Mouse (Mus musculus): ENCODE measurements around the gene Cebpzos. TPM values are rescaled to one million over a fixed set of nuclear protein-coding genes. Genes with fewer than 3 reads are reported as not detected.

The Cebpzos gene
- polyA plus RNA-seq, 1 experiment from 2014 or later = 94.3 TPM

DNA sequence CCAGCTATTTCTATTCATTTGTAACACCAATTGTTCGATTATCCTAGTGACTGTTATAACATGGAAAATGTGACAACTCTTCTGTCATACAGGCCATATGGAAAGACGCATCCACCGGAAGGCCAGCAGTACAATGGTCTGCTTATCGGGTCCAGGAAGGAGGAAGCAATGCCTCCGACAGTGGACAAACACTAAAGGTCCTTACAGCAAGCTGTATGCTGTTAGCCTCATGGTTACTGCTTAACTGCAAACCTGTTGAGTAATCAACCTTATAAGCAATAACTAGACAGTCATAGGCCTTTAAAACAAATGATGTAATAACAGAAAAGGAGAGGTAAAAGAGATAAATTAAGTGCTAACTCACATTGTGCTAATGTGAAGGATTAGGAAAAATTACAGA lies 34.9 kb downstream of the Cebpzos start:
- no peak overlapping the region for H3K4me2 ChIP-seq (replicated peaks)
- no peak overlapping the region for H3K4me3 ChIP-seq
- ATAC-seq (ENCODE audit: low FRiP score, low read depth) = no peak
- WGBS = 96% methylated on average over 5 of the region's 5 CpGs
- no peak overlapping the region for H3K27ac ChIP-seq
- no peaks in the 10 kb centered on the region for H3K27me3 ChIP-seq
- H3K36me3 ChIP-seq = peaks cover 85% of the 10 kb centered on the region
- H3K9me3 ChIP-seq = no peaks in the 10 kb centered on the region
- H3K4me1 ChIP-seq = no peaks in the 10 kb centered on the region
- no peak overlapping the region for H3K9ac ChIP-seq

DNA sequence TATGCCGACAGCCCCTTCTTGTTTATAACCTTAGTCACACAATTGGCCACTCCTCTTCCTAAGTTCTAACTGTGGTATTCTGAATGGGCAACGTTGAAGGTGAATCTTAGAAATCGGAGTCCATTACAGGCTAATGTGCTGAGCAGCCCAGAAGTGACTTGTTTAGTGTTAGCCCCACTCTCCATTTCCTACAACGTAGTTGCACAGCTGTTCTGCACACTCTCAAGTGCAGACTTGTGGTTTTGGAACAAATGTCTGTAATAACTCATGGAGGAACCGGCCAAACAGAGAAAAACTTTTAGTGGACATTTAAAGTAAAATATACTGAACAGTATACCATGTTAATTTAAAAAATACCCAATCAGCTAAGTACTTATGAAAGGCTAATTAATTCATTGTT lies 35.8 kb downstream of the Cebpzos start:
- H3K4me2 ChIP-seq (replicated peaks) = no peak overlapping the region
- no peak for ATAC-seq (ENCODE audit: low FRiP score, low read depth)
- H3K36me3 ChIP-seq = peaks cover 83% of the 10 kb centered on the region
- no peak overlapping the region for H3K4me3 ChIP-seq
- H3K9me3 ChIP-seq = no peaks in the 10 kb centered on the region
- WGBS = 86% methylated on average over 5 of the region's 5 CpGs
- H3K27ac ChIP-seq = no peak overlapping the region
- no peaks in the 10 kb centered on the region for H3K4me1 ChIP-seq
- no peaks in the 10 kb centered on the region for H3K27me3 ChIP-seq
- H3K9ac ChIP-seq = no peak overlapping the region

DNA sequence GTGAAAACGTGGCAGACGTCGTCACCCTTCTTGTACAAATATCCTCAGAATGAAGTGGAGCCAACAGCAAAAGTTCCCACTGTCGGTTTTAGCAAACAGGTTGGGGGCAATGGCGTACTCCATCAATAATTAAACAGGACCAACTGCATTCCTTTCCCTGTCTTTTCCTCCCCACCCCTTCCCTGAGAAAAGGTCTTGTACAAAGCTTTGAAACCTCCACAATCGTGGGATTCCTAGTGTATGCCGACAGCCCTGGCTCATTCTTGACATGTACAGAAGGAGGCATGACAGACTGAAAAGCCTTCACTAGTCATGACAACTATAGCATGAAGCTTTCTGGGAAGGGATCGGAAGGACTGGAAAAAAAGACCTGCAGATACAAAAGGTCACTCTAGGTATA lies 36.9 kb downstream of the Cebpzos start:
- WGBS = 90% methylated on average over 8 of the region's 8 CpGs
- Histone ChIP-seq H3K9me3 (no peaks in the 10 kb centered on the region), H3K36me3 (peaks cover 83% of the 10 kb centered on the region), H3K27me3 (no peaks in the 10 kb centered on the region), H3K9ac (no peak overlapping the region), H3K4me1 (no peaks in the 10 kb centered on the region), H3K27ac (no peak overlapping the region), H3K4me3 (no peak overlapping the region), H3K4me2 (replicated peaks) (no peak overlapping the region)
- ATAC-seq (ENCODE audit: low FRiP score, low read depth) = no peak

DNA sequence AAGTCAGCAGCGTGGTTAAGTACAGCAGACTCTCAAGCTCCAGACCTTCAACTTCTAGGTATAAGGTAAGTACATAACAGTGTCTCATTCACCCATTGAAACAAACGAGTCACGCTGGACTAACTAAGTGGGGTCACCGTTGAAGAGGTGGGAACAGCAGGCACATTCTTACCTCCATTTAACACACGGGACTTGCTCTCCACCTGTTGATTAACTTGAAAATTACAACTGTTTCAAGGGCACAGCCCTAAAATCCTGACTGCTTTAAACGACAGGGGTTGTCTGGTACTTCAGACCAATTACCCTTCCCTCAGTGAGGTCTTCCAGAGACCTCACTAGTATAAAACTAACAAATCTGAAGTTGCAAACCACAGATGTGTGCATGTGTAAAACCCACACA lies 43.2 kb downstream of the Cebpzos start:
- ATAC-seq (ENCODE audit: low FRiP score, low read depth) = no peak
- WGBS = 72% methylated on average over 6 of the region's 6 CpGs
- H3K9ac ChIP-seq = no peak overlapping the region
- H3K27me3 ChIP-seq = no peaks in the 10 kb centered on the region
- H3K27ac ChIP-seq = no peak overlapping the region
- H3K4me2 ChIP-seq (replicated peaks) = no peak overlapping the region
- peaks cover 75% of the 10 kb centered on the region for H3K36me3 ChIP-seq
- no peaks in the 10 kb centered on the region for H3K4me1 ChIP-seq
- H3K4me3 ChIP-seq = no peak overlapping the region
- no peaks in the 10 kb centered on the region for H3K9me3 ChIP-seq

DNA sequence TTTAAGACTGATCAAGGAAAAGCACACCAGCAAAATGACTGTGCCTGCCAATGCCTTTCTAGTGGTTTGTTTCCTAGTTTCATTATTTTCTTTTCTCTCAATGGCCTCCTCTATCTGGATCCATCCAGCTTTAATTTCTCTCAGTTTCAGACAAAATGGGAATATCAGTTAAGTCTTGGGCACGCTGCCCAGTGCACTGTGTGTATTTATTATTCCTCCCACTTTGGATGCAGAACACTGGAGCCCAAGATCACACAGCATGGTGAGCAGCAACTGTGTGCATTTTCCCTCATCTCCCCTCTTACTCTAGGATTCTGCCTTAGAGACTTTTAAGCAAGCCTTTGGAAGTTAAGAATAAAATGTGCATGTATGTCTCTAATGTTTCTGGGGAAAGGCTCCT lies 48.1 kb downstream of the Cebpzos start:
- Histone ChIP-seq H3K4me1 (no peaks in the 10 kb centered on the region), H3K9ac (no peak overlapping the region), H3K27me3 (no peaks in the 10 kb centered on the region), H3K4me2 (replicated peaks) (no peak overlapping the region), H3K9me3 (no peaks in the 10 kb centered on the region), H3K27ac (no peak overlapping the region), H3K4me3 (no peak overlapping the region), H3K36me3 (peaks cover 67% of the 10 kb centered on the region)
- 96% methylated on average over 1 of the region's 1 CpGs for WGBS
- ATAC-seq (ENCODE audit: low FRiP score, low read depth) = no peak

DNA sequence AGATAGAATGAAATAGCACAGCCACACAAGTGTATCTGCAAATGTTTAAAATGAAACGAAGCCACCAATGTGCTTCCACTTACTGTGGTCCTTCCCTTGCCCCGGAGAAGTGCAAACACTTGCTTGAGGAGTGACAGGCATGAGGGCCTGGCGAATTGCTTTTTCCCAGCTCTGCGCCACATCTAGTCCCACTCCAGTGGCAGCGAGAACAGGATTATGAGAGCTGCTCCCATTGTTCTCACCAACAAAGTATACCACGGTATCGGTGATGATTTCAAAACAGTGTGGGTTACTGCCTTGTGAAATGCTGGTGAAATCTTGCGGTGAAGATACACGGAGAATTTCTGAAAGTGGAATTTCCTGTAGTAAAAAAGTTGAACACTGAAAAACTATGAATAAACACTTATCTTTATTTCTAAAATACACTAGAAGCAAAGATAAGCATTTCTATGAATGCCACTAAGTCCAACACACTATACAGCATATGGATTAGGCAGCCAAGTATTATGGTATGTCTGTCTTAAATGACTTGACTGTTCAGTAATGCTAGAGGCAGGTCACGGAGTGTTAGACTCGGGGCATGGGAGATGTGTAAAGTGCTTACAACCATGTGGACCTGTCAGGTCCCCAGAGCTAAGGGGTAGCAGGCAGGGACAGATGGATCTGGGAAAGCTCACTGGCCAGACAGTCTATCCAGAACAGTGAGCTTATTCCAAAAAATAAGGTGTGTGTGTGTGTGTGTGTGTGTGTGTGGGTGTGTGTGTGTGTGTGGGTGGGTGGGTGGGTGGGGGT lies 50.0 kb downstream of the Cebpzos start:
- no peak for ATAC-seq (ENCODE audit: low FRiP score, low read depth)
- Histone ChIP-seq H3K36me3 (peaks cover 60% of the 10 kb centered on the region), H3K9ac (no peak overlapping the region), H3K4me2 (replicated peaks) (no peak overlapping the region), H3K9me3 (no peaks in the 10 kb centered on the region), H3K4me3 (no peak overlapping the region), H3K27me3 (no peaks in the 10 kb centered on the region), H3K27ac (no peak overlapping the region), H3K4me1 (no peaks in the 10 kb centered on the region)
- WGBS = 91% methylated on average over 11 of the region's 11 CpGs

DNA sequence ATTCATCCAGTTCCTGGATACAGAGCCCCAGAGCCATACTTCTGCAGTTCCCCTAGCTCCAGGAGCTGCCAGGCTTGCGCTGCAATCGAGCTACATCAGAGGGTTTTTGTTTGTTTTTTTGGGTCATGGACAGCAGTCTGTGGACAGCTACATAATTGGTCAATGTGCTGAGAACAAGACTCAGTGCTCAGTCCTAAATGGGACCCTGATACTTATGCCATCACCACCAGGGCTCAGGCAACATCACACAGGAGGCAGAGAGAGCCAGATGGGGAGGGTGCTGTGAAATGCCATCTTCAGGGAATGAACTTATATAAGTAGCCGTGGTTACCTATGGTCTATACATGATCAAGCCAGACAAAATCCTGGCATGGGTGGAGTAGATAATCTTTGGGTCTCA lies 52.2 kb downstream of the Cebpzos start:
- no peaks in the 10 kb centered on the region for H3K9me3 ChIP-seq
- no peak overlapping the region for H3K27ac ChIP-seq
- no peak overlapping the region for H3K9ac ChIP-seq
- no peak for ATAC-seq (ENCODE audit: low FRiP score, low read depth)
- H3K4me3 ChIP-seq = no peak overlapping the region
- no peaks in the 10 kb centered on the region for H3K27me3 ChIP-seq
- peaks cover 57% of the 10 kb centered on the region for H3K36me3 ChIP-seq
- no peak overlapping the region for H3K4me2 ChIP-seq (replicated peaks)
- no peaks in the 10 kb centered on the region for H3K4me1 ChIP-seq
- WGBS = 81% methylated on average over 3 of the region's 3 CpGs

Other genes with a start within 250 kb of the Cebpzos start
- 4.7 and 5.2 TPM in 2 replicates for gene Strn, start 179.3 kb upstream of the Cebpzos start, polyA plus RNA-seq (2015; fragmentation: Nextera tagmentation; extraction: Ambion mirVana)
- 13.2 and 14.3 TPM in 2 replicates for gene Heatr5b, start 81.1 kb upstream of the Cebpzos start, polyA plus RNA-seq (2015; fragmentation: Nextera tagmentation; extraction: Ambion mirVana)
- 55.4 and 56.9 TPM in 2 replicates for gene Gpatch11, start 80.9 kb upstream of the Cebpzos start, polyA plus RNA-seq (2015; fragmentation: Nextera tagmentation; extraction: Ambion mirVana)
- gene Eif2ak2, start 33.9 kb upstream of the Cebpzos start, polyA plus RNA-seq (2015; fragmentation: Nextera tagmentation; extraction: Ambion mirVana) = 13.5 and 16.0 TPM in 2 replicates
- not detected in 2 replicates for gene Sult6b1, start 9.5 kb upstream of the Cebpzos start, polyA plus RNA-seq (2015; fragmentation: Nextera tagmentation; extraction: Ambion mirVana)
- 65.5 and 68.1 TPM in 2 replicates for gene Cebpz, start 20.6 kb downstream of the Cebpzos start, polyA plus RNA-seq (2015; fragmentation: Nextera tagmentation; extraction: Ambion mirVana)
- gene Ndufaf7, start 20.6 kb downstream of the Cebpzos start, polyA plus RNA-seq (2015; fragmentation: Nextera tagmentation; extraction: Ambion mirVana) = 60.0 and 61.6 TPM in 2 replicates
- gene Prkd3, start 104.3 kb downstream of the Cebpzos start, polyA plus RNA-seq (2015; fragmentation: Nextera tagmentation; extraction: Ambion mirVana) = 44.2 and 48.2 TPM in 2 replicates
- 4.1 and 5.7 TPM in 2 replicates for gene Qpct, start 135.4 kb downstream of the Cebpzos start, polyA plus RNA-seq (2015; fragmentation: Nextera tagmentation; extraction: Ambion mirVana)